Mouse (Mus musculus): ENCODE measurements around the gene Hspa12b.

Hspa12b gene

GRCm38 (mm10) chr2:131186343-131186742 is 59.3 kb downstream of the Hspa12b start:
- DNase-seq: no peak

GRCm38 (mm10) chr2:131186771-131187601 is 59.9 kb downstream of the Hspa12b start, which contains the start of the genes Cdc25b and Spef1:
TSS of gene Cdc25b (plus strand) at chr2:131186949.
TSS of gene Spef1 (minus strand) at chr2:131187282.
- DNase-seq: peak; percentile 75 to 79

- DNase-seq: no peak
These were observed 60.5 kb downstream of the Hspa12b start for GRCm38 (mm10) chr2:131187602-131187922.

GRCm38 (mm10) chr2:131188311-131188710 is 61.2 kb downstream of the Hspa12b start:
- no peak for DNase-seq

- DNase-seq: no peak
These were observed 62.6 kb downstream of the Hspa12b start for GRCm38 (mm10) chr2:131189521-131190309.

- DNase-seq: no peak
These were observed 63.4 kb downstream of the Hspa12b start for GRCm38 (mm10) chr2:131190344-131191004.

GRCm38 (mm10) chr2:131191005-131191390 is 63.9 kb downstream of the Hspa12b start:
- DNase-seq: no peak
